Mouse (Mus musculus) layer of hippocampus, adult 18-20 months (tissue): ENCODE data around the gene Arid3a. TPM values are rescaled to one million over a fixed set of nuclear protein-coding genes. Genes with fewer than 3 reads are reported as not detected.

ENCODE experiments used
- DNase-seq, 2 experiments: peaks; one replicate each; pipeline ENCODE4 v3.0.0; 2022; ENCODE audit warnings: low spot score in 2 of 2
- total RNA-seq, 2 experiments: library from RNA; stranded (reverse); gene quantifications; 2 replicates each; pipeline ENCODE4 v1.2.3; 2021

The Arid3a gene
- total RNA-seq, 2 experiments from 2014 or later: 5.5 to 5.8 TPM

DNA sequence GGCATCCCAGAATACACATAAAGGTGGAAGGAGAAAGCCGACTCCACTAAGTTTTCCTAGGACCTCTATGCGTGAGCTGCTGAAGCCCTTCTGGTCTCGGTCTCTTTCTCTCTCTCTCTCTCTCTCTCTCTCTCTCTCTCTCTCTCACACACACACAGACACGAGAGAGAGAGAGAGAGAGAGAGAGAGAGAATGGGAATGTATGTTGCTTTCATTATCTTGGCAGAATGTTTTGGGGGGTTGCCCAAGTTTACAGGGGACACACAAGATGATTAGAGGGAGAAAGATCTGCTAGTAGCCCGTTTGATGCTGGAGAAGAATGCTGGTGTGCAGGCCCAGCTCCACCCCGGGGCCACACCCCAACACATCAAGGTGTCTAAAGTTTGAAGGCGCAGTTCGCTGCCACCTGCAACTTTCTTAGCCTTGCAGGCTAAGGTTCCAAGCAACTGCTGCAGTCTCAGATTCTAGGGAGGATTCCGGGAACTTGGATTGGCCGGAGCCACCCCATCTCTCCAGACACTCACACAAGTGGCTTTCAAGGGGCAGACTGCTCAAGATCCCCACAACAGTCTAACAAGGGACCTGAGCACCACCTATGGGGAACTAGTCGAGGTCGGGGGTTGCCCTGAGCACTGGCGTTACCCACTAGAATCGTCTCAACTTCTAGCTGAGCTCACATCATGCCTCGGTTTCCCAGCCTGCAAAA, 905 bp upstream of the Arid3a start:
- DNase-seq: no peak

DNA sequence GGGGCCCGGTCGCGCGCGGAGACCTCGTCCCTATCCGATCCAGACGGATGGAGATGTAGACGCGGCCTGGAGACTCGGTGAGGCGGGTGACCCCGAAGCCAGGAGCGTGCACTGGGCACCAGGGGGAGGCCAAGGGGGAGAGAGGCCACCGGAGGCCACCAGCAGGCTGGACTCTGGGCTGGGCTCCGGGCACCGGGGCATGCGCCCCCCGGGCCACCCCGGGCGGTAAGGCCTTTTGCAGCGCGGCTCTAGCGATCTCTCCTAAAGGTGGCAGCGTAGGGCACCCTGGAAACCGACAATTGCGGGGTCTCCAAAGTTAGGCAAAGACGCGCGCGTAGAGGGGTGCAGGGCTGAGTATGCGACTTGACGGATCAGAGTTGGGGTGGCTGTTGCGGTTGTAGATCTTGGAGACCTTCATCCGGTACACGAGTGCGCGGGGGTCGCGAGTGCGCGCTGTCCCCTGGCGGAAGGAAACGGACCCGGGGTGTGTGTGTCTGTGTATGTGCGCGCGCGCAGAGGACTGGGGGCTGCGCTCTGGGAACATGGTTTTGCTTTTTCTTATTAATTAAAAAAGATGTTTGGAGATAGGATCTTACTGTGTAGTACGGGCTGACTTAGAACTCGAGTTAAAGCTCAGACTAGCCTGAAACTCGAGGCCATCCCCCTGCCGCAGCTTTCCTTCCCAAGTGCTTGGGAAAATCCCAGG, 634 bp downstream of the Arid3a start:
- peak in 1 of 2 experiments; percentile 57 for DNase-seq

DNA sequence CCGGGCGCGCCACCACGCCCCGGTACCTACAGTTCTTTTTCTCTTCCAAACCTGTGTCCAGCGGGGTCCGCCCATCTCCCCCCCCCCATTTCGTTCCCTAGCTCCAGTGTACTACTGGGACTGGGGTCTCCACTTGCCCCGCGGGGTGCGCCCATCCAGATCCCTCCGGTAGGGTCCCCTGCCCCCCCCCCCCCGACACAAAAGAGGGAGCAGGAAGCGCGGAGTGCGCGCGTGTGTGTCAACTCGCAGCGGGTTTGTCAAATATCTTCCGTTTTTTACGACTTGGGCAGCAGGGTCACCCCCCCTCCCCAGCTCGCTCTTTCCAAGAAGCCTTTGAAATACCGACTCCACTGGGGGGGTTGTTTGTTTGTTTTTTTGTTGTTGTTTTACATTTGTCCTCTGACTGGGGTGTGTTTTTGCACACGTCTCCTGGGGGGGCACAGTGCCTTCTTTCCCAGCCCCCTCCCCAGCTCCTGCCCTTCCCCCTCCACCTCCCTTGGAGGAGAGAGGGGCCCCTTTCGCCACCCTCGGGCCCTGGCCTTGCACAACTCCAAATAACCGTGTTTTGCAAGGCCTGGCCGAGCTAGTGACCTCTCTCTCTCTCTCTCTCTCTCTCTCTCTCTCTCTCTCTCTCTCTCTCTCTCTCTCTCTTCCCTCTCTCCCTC, 1.3 kb downstream of the Arid3a start:
- DNase-seq: no peak

DNA sequence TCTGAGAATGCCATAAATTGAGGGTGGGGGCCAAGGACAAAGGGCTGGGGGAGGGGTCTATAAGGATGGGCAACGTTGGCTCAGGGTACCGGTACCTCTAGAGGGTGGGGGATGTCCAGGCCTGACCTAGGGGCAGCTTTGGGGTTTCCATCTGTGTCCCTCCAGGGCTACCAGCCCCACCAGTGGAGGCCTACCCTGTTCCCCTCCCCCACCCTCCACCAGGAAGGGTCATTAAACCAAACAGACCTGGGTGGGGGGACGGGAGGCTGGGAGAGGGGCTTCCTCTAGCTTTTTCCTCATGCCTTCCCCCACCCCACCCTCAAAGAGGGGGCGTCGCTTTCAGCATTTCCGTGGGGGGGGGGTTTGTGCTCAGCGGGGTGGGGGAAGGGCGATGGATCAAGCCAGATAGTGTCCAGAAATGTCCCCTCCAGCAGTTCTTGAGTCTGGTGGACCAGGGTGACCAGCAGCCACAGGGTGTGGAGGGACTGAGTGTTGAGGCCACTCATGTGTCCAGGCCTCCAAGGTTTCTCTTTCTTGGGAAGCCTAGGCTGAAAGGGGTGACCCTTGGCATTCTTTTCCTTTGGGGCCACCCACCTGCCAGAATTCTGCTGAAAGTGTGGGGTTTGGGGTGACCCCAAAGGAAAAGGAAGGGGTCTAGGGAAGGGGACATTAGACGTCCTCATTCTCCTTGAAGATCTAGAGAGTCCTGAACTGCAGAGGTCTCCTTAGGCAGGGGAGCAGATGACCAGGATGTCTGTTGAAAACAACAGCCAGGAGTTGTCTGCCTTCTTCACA, 2.3 kb downstream of the Arid3a start:
- DNase-seq: no peak

DNA sequence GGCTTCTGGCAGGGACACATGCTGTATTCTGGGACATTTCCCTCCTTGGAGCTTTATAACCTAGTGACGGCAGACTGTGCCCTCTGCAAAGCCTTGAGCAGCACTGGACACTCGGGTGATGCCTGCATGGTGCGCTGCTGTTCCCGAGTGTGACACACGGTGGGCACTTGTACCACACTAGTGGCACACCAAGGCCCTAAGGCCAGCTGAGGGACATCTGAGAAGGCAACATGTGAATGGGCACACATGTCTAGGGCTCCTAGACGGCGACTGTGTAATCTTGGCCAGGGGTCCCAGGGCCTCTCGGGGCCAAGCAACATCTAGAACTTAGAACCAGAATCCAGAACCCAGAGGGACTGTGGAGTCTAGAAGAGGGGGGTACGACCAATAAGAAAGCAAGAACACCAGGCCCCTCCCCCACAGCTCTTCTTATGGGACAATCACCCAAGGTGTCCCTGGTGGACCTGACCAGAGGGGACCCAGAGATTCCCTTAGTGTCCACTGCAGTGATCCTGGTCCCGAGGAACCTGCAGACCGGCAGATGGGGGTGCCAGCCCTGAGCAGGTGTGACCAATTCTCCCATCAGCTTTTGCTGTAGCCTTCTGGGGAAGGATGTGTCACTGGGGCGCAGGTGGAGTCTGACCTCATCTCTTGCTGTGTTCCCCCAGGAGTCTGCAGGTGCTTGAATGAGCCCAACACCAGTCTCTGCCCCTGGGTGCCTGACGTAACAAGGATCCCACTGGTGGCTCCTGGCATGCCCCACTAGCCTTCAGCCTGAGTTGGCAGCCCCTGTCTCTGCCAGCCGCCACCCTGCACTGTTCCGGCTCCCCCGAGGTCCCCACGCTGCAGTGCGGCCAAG, 3.4 kb downstream of the Arid3a start:
- DNase-seq: no peak

DNA sequence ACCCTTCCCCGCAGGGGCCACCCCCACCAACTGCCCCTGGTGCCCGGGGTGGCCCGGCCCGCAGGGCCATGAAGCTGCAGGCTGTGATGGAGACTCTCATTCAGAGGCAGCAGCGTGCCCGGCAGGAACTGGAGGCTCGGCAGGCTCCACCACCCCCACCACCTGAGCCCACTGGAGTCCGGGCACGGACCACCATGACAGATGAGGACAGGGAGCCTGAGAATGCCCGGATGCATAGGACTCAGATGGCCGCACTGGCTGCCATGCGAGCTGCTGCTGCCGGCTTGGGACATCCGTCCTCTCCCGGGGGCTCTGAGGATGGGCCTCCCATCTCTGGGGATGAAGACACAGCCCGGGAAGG, 4.0 kb downstream of the Arid3a start:
- DNase-seq: no peak

DNA sequence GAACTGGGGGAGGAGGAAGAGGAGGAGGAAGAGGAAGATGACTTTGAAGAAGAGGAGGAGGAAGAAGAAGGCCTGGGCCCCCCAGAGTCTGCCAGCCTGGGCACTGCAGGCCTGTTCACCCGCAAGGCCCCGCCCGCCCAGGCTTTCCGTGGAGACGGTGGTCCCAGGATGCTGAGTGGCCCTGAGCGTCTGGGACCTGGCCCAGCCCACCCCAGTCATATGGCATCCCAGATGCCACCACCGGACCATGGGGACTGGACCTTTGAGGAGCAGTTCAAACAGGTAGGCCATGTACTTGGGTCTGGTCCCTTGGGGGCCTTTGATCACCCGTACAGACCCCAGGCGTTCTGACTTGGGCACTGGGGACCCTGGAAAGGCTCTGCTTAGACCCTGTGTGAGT, 5.0 kb downstream of the Arid3a start:
- DNase-seq: no peak

DNA sequence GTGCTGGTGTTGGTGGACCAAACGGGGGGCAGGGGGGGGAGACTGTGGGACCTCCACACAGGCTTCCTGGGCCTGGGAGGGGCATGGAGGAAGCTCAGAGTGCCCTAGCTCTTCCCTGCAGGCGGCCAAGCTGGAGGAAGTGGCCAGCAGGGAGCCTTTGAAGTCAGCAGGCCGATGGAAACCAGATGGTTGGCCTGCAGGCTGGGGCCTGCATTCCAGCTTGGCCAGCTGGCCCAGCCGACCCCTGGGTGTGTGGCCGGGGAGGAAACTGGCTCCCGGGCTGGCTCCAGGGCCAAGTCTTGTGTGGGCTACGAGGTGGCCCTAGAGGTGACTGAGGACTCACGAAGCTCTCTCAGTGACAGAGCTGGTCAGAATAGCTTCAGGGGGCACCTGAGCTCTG, 5.9 kb downstream of the Arid3a start:
- no peak for DNase-seq

DNA sequence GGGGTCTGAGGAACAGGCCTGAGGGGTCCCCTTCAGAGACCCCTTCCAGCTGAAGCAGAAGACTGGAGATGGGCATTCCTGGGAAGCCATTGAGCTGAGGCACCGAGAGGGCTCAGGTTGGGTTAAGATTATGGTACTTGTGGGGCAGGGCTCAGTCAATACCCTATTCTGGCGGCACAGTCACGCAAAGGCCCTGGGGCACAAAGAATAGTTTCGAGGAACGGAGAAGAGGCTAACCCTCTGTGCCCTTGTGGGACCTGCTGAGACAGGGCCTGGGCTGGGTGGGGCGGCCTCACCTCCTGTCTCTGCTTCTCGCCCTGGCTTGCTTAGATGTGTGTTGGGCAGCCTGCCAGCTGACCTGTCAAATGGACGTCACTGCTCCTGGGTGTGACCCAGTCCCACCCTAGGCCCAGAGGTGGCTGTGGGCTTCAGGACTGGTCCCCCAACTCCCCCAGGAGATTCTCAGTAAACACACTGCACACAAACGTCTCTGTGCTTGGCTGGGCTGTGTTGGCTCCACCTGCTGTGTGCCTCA, 6.4 kb downstream of the Arid3a start:
- DNase-seq: no peak

DNA sequence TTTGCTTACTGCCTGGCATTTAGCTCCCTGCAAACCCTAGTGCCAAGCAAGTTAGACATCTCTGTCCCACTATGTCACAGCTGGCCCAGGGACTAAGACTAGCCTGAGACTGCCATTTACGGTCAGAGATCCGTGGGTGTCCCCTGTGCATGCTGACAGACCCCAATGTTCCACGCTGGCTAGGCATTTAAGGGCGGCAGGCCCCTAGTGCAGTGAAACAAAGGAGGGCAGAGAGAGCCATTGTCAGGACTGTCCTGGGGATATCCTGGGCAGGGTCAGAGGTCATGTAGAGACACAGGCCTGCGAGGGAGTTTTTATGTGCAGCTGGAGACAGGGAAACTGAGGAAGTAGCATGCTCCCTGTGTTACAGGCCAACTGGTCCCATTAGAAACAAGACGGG, 7.0 kb downstream of the Arid3a start:
- DNase-seq: no peak

DNA sequence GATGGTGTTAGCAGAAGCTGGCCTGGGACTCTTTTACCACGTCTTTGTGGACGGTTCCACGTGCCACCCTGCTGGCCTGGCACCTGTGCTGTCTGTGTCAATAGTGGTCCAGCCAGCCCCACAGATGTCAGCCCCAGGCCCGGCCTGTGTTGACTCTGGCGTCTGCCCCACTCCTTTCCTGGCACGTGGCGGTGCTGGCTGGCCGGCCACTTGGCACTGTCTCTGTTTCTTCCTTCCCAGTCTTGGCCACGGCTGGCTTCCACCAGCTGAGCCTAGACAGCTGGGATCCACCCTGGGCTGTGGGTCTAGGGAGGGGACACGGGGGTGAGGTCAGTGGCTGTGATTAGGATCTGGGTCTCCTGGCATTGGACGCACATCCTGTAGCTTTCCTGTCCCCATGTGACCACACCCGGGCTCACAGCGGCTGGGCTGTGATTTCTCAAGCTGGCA, 7.5 kb downstream of the Arid3a start:
- peak in 1 of 2 experiments; percentile 65 for DNase-seq

DNA sequence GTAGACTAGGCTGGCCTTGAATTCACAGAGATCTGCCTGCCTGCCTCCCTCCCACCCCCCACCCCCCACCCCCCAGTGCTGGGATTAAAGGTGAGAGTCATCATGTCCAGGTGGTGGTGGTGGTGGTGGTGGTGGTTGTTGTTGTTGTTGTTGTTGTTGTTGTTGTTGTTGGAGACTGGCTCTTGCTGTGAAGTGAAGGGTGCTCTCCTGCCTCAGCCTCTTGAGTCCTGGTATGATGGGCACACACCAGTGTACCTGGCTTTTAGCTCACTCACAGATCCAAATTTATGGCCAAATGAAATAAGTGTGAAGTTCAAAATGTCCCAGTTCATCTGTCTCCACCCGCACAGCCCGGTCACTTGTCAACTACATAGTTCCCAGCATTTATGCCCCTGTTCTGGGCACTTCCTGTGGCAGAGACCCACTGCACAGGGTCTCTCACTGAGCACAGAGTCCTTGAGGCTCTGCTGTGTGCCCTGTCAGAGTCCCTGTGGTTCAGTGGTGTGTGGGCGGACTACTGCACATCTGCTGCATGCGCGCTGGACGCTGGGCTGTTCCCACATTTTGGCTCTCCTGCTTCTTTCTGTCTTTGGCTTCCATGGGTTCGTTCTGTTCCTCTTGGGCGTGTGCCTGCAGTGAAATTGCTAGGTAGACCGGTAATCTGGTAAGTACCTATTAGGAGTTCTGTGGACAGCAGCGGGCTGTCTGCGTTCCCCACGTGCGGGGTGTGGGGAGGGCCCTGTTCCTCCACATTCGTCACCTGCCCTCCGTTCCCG, 8.1 kb downstream of the Arid3a start:
- no peak for DNase-seq

DNA sequence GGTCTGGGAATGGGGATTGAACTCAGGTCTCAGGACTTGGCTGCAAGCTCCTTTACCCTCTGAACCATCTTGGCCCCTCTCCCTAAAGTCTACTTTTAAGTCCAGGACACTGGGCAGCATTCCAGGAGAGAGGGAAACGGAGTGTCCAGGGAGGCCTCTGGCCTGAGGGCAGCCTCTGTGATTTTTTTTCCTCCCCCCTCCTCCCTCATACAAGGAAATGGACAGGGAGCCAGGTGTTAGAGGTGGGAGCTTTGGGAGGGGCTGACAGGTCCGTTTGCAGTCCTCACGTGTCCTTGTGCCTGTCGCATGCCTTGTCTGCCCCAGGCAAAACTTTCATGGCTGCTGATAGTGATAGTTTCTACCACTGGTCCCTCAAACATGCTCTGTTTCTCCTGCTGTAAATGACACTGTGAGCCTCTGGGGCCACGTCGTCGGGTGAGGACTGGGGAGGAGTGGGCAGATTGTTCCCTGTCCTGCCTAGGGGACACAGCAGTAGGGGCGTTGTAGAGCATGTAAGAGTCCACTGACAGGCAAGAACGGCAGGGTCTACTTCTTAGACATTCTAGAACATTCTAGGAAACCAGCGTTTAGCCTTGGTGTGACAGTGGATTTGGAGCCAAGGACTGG, 9.6 kb downstream of the Arid3a start:
- no peak for DNase-seq

DNA sequence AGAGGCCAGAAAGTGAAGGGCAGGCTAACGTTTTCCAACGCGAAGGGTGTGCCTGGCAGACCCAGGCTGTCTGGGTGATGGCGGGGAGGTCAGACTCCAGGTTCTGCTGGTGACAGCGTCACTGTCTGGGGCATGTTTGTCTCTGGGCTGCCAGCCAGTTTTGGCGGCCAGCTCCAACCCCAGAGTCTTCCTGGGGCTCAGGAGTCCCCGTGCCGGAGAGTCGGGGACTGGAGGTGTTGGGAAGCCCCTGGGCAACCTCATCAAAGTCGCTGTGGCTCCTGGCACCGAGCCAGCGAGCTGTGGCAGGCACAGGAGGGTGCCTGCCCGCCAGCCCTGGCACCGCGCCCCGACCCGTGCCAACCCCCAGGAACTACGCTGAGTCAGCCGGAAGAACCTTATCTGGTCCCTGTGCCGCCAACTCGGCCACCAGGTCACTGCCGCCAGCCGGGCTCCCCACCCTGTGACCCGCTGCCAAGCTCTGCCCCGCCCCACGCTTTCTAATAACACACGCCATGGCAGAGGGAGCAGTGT, 10.1 kb downstream of the Arid3a start:
- no peak for DNase-seq

DNA sequence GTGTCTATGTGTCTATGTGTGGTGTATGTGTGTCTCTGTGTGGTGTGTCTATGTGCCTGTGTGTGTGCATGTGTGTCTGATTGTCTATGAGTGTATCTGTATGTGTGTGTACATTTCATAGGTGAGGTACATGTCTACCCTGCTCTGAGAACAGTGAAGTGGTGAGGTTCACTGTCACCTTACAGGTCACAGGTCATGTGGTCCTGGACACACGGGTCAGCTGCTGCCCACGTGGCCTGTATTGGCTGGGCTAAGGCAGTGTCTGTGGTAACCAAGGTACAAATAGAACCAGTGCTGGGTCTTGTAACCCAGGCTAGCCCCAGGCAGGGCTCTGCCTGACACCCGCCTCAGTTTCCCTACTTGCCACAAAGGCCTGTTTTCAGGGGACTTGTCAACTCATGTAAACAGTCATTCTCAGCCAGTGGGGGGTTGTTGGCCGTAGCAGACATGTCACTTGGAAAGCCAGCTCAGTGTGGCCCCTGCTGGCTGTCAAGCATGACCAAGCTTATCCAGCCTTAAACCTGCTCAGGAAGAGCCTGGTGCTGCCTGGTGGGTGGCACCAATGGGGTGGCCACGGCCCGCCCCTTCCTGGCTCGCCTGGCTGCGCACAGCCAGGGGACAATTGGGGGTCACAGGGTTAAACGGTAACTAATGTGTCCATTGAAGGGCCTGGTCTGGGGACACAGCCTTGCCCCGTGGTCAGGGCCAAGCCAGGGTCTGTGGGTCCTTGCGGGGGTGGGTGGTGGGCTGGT, 11.1 kb downstream of the Arid3a start:
- DNase-seq: no peak

DNA sequence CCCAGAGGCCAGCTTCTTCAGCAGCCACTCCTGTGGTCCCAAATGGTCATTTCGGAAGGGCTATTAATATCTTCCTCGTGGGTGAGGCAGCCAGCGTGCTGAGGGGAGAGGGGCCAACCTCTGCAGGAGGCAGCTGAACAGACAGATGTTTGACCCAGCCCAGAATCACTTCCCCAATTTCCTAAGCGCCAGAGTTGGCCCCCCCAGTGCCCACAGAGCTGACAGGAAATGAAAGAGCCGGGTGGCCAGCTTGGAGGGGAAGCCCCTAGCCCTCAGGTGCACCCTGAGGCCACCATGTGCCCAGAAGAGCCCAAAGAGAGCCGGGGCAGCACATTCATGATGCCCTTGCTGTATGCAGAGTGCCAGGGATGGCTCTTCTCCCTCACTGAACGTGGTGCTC, 13.9 kb downstream of the Arid3a start:
- DNase-seq: no peak

DNA sequence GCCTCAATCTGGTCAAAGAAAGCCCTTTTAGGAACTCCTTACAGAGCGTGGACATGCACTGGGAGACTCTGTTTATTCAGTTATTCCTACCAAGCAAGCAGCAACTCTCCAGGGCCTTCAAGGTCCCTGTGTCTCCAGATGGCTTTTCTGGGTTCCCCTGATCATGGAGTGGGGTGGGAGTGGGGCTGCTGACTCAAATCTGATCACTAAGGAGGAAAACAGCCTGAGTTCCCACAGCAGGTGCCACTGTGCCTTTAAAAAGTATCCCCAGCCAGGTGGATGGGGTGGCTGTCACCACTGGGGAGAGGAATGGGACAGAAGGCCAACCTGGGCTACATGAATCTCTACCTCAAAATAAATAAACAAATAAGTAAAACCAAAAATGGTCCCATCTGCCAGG, 16.1 kb downstream of the Arid3a start:
- DNase-seq: no peak

DNA sequence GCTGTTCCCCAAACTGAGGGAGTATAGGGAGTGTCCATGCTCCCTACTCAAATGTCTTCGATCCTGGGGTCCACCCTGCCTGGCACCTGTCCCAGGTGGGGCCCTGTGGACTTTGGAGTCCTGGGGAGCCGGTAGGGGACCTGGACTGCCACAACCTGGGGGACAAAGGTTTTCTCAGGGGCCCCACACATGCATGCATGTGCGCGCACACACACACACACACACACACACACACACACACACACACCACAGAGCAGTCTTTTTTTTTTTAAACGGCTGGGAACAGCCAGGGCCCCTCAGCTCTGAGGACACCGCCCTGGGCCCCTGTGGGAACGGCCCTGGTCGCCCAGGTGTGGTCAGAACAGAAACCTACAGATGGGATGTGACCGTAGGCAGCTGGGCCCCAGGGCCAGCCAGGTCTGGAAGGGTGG, 16.6 kb downstream of the Arid3a start:
- DNase-seq: no peak
